Mouse (Mus musculus): ENCODE data around the gene Setmar. TPM values are rescaled to one million over a fixed set of nuclear protein-coding genes. Genes with fewer than 3 reads are reported as not detected.
A peak's percentile ranks its signal among the peaks of the same experiment; 100 is the strongest.
"Not testable (repeated sequence)": the region's sequence is repeated elsewhere in the genome, so short reads cannot be mapped to it uniquely, and the experiment has no call there.

Gene Setmar
- polyA plus RNA-seq (2015; fragmentation: Nextera tagmentation; extraction: Ambion mirVana), result 1.5 and 1.8 TPM in 2 replicates

DNA sequence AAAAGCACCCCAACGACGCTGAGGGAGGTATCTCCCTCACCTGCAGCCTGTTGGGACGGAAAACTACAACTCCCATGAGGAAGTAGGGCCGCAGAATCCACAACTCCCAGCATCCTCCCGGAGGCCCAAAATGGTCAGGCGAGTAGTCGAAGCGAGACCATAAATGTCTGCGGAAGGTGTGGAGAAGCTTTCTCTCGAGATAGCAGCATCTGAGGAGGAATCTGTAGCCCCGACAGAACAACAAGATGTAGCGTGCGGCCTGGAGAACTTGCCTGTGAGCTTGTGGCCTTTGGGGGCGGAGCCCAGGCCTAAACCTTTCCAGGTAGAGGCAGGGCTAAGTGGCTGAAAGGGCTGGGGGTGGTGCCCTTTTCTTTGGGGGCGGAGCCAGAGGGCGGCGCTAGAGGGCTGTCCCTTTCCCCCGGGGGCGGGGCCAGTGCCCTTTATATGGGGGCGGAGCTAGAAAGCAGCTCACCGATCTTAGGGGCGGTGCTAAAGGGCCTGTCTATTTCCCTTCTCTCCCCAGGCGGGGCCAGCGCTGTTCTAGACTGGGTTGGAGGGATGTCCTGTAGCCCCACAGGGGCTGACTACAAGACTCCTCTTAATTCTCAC is at the start of gene Setmar:
Gene Setmar (plus strand): TSS at position 128 of the 609 bp plus-strand sequence.
- no peaks in the 10 kb centered on the region for H3K9me3 ChIP-seq (replicated peaks; ENCODE audit: control insufficient read depth, low read length)
- peak within 1 kb of the TSS; percentile 80 for H3K4me2 ChIP-seq (ENCODE audit: low read depth, low read length)
- H3K27ac ChIP-seq (ENCODE audit: low read length), result peak within 1 kb of the TSS; percentile 53; the same call in 1 of the 2 replicates
- H3K36me3 ChIP-seq (ENCODE audit: control insufficient read depth, insufficient read depth), result no peaks in the 10 kb centered on the region
- H3K4me1 ChIP-seq (ENCODE audit: control insufficient read depth, low read depth, low read length), result peaks cover 2% of the 10 kb centered on the region; the same call in 1 of the 2 replicates
- peak within 1 kb of the TSS; percentile 60 for H3K9ac ChIP-seq (ENCODE audit: low read depth, low read length)
- H3K4me3 ChIP-seq (ENCODE audit: low read depth, low read length), result peak within 1 kb of the TSS; percentile 69
- under 1% methylated on average over 24 of the region's 24 CpGs for WGBS (ENCODE audit: insufficient replicate concordance)
- no peaks in the 10 kb centered on the region for H3K27me3 ChIP-seq (ENCODE audit: control insufficient read depth, insufficient read depth, low read depth, low read length)
- peak; percentile 95 for ATAC-seq (ENCODE audit: low read depth)

- Histone ChIP-seq H3K4me3 (ENCODE audit: low read depth, low read length) (no peak overlapping the region), H3K27ac (ENCODE audit: low read length) (no peak overlapping the region), H3K4me2 (ENCODE audit: low read depth, low read length) (no peak overlapping the region), H3K27me3 (ENCODE audit: control insufficient read depth, insufficient read depth, low read depth, low read length) (no peaks in the 10 kb centered on the region), H3K36me3 (ENCODE audit: control insufficient read depth, insufficient read depth) (no peaks in the 10 kb centered on the region), H3K4me1 (ENCODE audit: control insufficient read depth, low read depth, low read length) (no peaks in the 10 kb centered on the region), H3K9ac (ENCODE audit: low read depth, low read length) (no peak overlapping the region), H3K9me3 (replicated peaks; ENCODE audit: control insufficient read depth, low read length) (no peaks in the 10 kb centered on the region)
- 76% methylated on average over 5 of the region's 5 CpGs for WGBS (ENCODE audit: insufficient replicate concordance)
- no peak for ATAC-seq (ENCODE audit: low read depth)
These were observed 43.2 kb upstream of the Setmar start for GRCm38 (mm10) chr6:108021646-108022045.

DNA sequence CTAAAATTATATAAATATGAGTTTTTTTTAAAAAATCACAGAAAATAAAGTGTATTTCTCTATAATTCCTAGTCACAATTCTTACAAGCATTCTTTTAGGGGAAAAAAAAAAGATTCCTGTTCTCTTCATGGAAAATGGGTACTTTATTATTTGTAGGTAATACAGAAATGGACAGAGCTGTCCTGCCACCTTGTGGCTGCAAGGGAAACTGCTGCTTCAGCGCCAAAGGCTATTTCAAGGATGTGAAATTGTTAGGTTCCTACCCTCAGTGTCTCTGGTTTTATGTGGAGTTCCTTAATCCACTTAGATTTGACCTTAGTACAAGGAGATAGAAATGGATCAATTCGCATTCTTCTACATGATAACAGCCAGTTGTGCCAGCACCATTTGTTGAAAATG is 9.8 kb upstream of the Setmar start:
- H3K4me3 ChIP-seq (ENCODE audit: low read depth, low read length); ATAC-seq (ENCODE audit: low read depth); H3K27ac ChIP-seq (ENCODE audit: low read length); H3K27me3 ChIP-seq (ENCODE audit: control insufficient read depth, insufficient read depth, low read depth, low read length); H3K4me2 ChIP-seq (ENCODE audit: low read depth, low read length); H3K9me3 ChIP-seq (replicated peaks; ENCODE audit: control insufficient read depth, low read length); H3K36me3 ChIP-seq (ENCODE audit: control insufficient read depth, insufficient read depth); H3K4me1 ChIP-seq (ENCODE audit: control insufficient read depth, low read depth, low read length); H3K9ac ChIP-seq (ENCODE audit: low read depth, low read length): not testable (repeated sequence)
- WGBS (ENCODE audit: insufficient replicate concordance), result 6% methylated on average over 1 of the region's 2 CpGs

- Histone ChIP-seq H3K27ac (ENCODE audit: low read length) (no peak overlapping the region), H3K36me3 (ENCODE audit: control insufficient read depth, insufficient read depth) (no peaks in the 10 kb centered on the region), H3K4me2 (ENCODE audit: low read depth, low read length) (no peak overlapping the region), H3K9me3 (replicated peaks; ENCODE audit: control insufficient read depth, low read length) (no peaks in the 10 kb centered on the region), H3K27me3 (ENCODE audit: control insufficient read depth, insufficient read depth, low read depth, low read length) (no peaks in the 10 kb centered on the region), H3K4me1 (ENCODE audit: control insufficient read depth, low read depth, low read length) (no peaks in the 10 kb centered on the region), H3K9ac (ENCODE audit: low read depth, low read length) (no peak overlapping the region), H3K4me3 (ENCODE audit: low read depth, low read length) (no peak overlapping the region)
- no peak for ATAC-seq (ENCODE audit: low read depth)
- 38% methylated on average over 3 of the region's 3 CpGs for WGBS (ENCODE audit: insufficient replicate concordance)
These were observed 8.9 kb upstream of the Setmar start for GRCm38 (mm10) chr6:108055946-108056345.

GRCm38 (mm10) chr6:108057353-108057752 is 7.5 kb upstream of the Setmar start:
- Histone ChIP-seq H3K9ac (ENCODE audit: low read depth, low read length) (no peak overlapping the region), H3K4me3 (ENCODE audit: low read depth, low read length) (no peak overlapping the region), H3K4me1 (ENCODE audit: control insufficient read depth, low read depth, low read length) (no peaks in the 10 kb centered on the region), H3K9me3 (replicated peaks; ENCODE audit: control insufficient read depth, low read length) (no peaks in the 10 kb centered on the region), H3K36me3 (ENCODE audit: control insufficient read depth, insufficient read depth) (no peaks in the 10 kb centered on the region), H3K4me2 (ENCODE audit: low read depth, low read length) (no peak overlapping the region), H3K27ac (ENCODE audit: low read length) (no peak overlapping the region), H3K27me3 (ENCODE audit: control insufficient read depth, insufficient read depth, low read depth, low read length) (no peaks in the 10 kb centered on the region)
- no peak for ATAC-seq (ENCODE audit: low read depth)
- 38% methylated on average over 4 of the region's 4 CpGs for WGBS (ENCODE audit: insufficient replicate concordance)

GRCm38 (mm10) chr6:108058066-108058465 is 6.8 kb upstream of the Setmar start:
- Histone ChIP-seq H3K27me3 (ENCODE audit: control insufficient read depth, insufficient read depth, low read depth, low read length) (no peaks in the 10 kb centered on the region), H3K4me1 (ENCODE audit: control insufficient read depth, low read depth, low read length) (no peaks in the 10 kb centered on the region), H3K4me2 (ENCODE audit: low read depth, low read length) (no peak overlapping the region), H3K9me3 (replicated peaks; ENCODE audit: control insufficient read depth, low read length) (no peaks in the 10 kb centered on the region), H3K9ac (ENCODE audit: low read depth, low read length) (no peak overlapping the region), H3K4me3 (ENCODE audit: low read depth, low read length) (no peak overlapping the region), H3K27ac (ENCODE audit: low read length) (no peak overlapping the region), H3K36me3 (ENCODE audit: control insufficient read depth, insufficient read depth) (no peaks in the 10 kb centered on the region)
- no peak for ATAC-seq (ENCODE audit: low read depth)
- WGBS (ENCODE audit: insufficient replicate concordance), result 69% methylated on average over 5 of the region's 5 CpGs

DNA sequence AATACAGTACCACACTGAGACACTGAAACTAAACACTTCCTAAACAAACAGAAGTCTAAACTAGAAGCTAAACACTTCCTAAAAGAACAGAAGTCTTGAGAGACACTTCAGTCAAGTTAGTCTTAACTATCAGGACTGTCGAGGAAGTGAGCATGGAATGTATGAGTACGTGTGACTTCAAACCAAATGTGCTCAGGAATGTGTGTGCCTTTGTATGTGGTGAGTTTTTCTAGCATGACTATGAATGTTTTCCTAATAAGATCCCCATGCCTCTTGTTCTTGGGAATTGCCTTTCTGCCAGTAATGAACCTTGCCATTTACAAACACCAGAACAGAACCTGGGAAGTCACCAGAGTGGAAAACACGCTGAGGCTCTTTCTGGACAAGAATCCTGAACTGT is 3.7 kb upstream of the Setmar start:
- H3K9ac ChIP-seq (ENCODE audit: low read depth, low read length), result no peak overlapping the region
- no peaks in the 10 kb centered on the region for H3K9me3 ChIP-seq (replicated peaks; ENCODE audit: control insufficient read depth, low read length)
- no peak overlapping the region for H3K27ac ChIP-seq (ENCODE audit: low read length)
- no peak overlapping the region for H3K4me2 ChIP-seq (ENCODE audit: low read depth, low read length)
- 54% methylated on average over 3 of the region's 3 CpGs for WGBS (ENCODE audit: insufficient replicate concordance)
- no peaks in the 10 kb centered on the region for H3K27me3 ChIP-seq (ENCODE audit: control insufficient read depth, insufficient read depth, low read depth, low read length)
- no peak overlapping the region for H3K4me3 ChIP-seq (ENCODE audit: low read depth, low read length)
- no peaks in the 10 kb centered on the region for H3K36me3 ChIP-seq (ENCODE audit: control insufficient read depth, insufficient read depth)
- no peak for ATAC-seq (ENCODE audit: low read depth)
- H3K4me1 ChIP-seq (ENCODE audit: control insufficient read depth, low read depth, low read length), result peaks cover 2% of the 10 kb centered on the region; the same call in 1 of the 2 replicates

- peak overlapping the region; percentile 39 for H3K9ac ChIP-seq (ENCODE audit: low read depth, low read length)
- H3K36me3 ChIP-seq (ENCODE audit: control insufficient read depth, insufficient read depth), result no peaks in the 10 kb centered on the region
- 3% methylated on average over 6 of the region's 6 CpGs for WGBS (ENCODE audit: insufficient replicate concordance)
- peaks cover 2% of the 10 kb centered on the region; the same call in 1 of the 2 replicates for H3K4me1 ChIP-seq (ENCODE audit: control insufficient read depth, low read depth, low read length)
- no peaks in the 10 kb centered on the region for H3K27me3 ChIP-seq (ENCODE audit: control insufficient read depth, insufficient read depth, low read depth, low read length)
- H3K4me2 ChIP-seq (ENCODE audit: low read depth, low read length), result peak overlapping the region; percentile 80
- no peak overlapping the region for H3K27ac ChIP-seq (ENCODE audit: low read length)
- peak overlapping the region; percentile 69 for H3K4me3 ChIP-seq (ENCODE audit: low read depth, low read length)
- ATAC-seq (ENCODE audit: low read depth), result peak; percentile 27
- no peaks in the 10 kb centered on the region for H3K9me3 ChIP-seq (replicated peaks; ENCODE audit: control insufficient read depth, low read length)
These were observed 738 bp downstream of the Setmar start for GRCm38 (mm10) chr6:108065583-108065982.

- no peaks in the 10 kb centered on the region for H3K27me3 ChIP-seq (ENCODE audit: control insufficient read depth, insufficient read depth, low read depth, low read length)
- H3K9ac ChIP-seq (ENCODE audit: low read depth, low read length), result no peak overlapping the region
- no peaks in the 10 kb centered on the region for H3K4me1 ChIP-seq (ENCODE audit: control insufficient read depth, low read depth, low read length)
- no peak overlapping the region for H3K4me3 ChIP-seq (ENCODE audit: low read depth, low read length)
- no peaks in the 10 kb centered on the region for H3K9me3 ChIP-seq (replicated peaks; ENCODE audit: control insufficient read depth, low read length)
- H3K36me3 ChIP-seq (ENCODE audit: control insufficient read depth, insufficient read depth), result no peaks in the 10 kb centered on the region
- 73% methylated on average over 7 of the region's 7 CpGs for WGBS (ENCODE audit: insufficient replicate concordance)
- no peak overlapping the region for H3K4me2 ChIP-seq (ENCODE audit: low read depth, low read length)
- ATAC-seq (ENCODE audit: low read depth), result no peak
- H3K27ac ChIP-seq (ENCODE audit: low read length), result no peak overlapping the region
These were observed 6.1 kb downstream of the Setmar start for GRCm38 (mm10) chr6:108070947-108071346.
